Mouse (Mus musculus) heart, postnatal 25 days (tissue): Measurements from ENCODE around the gene Vwf. TPM values are rescaled to one million over a fixed set of nuclear protein-coding genes. Genes with fewer than 3 reads are reported as not detected.

ENCODE experiments used
- DNase-seq: peaks from one replicate; pipeline ENCODE4 v3.0.0; 2022; ENCODE audit warnings: low spot score
- intact Hi-C: fragments of 180-260 bp; cut with DNase I; formaldehyde crosslinking; loops from one replicate; pipeline ENCODE4 v1.15.1; 2025
- total RNA-seq, 2 experiments: library from RNA; stranded (reverse); gene quantifications; 2 replicates each; pipeline ENCODE4 v1.2.3; 2021

Vwf gene
- total RNA-seq: 100 to 1,000 TPM; 104 to 114 TPM

DNA sequence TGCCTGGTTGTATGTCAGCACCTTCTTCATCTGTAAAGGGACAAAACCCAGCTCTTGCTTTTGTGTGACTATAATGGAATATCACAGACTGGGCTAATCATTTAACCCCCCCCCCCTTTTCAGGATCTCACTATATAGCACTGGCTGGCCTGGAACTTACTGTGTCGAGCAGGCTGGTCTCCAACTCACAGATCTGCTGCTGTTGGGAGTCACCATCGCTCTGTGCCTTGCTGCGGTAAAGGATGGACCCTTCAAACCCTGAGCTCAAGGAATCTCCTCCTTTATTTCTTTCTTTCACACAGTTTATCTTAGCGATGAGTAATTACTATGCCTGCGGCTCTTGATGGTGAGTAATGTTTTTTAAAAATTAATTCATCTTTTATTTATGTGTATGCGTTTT lies at the start of gene Vwf:
Vwf (plus strand) TSS at position 301 of the 400 bp plus-strand sequence.
- no peak for DNase-seq
- intact Hi-C loops: no loop called here

GRCm38 (mm10) chr6:125498062-125498461 lies 48.5 kb upstream of the Vwf start:
- intact Hi-C loops: loop anchor here (2.0 kb wide), 3 partner anchors 71 to 103 kb away; no protein-coding TSS in a partner anchor
- no peak for DNase-seq

DNA sequence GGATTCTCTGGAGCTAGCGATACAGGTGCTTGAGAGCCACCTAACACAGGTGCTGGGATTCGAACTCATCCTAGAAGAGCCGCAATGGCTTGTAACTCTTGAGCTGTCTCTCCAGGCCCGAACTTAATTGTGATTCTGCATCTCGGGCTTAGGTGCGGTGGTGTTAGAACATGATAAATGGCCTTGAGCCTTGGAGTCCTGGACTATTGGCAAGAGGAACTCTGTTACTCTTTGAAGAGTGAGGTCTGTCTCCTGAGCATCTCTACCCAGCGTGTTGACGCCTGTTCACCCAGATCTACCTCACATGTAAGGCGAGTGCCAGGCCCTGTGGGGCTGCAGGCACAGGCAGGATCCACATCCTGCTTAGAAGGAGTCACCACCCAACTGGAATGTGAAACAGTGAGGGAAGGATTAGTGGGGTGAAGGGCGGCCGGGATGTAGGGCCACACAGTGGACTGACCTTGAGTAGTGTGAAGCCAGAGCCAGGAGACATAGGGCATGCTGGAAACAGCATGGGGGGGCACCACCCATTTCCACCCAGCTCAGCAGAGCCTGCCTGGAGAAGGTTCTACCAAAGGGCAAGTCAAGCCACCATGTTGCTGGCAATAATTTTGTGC lies 43.3 kb upstream of the Vwf start:
- DNase-seq: no peak
- intact Hi-C loops: no loop called here

GRCm38 (mm10) chr6:125504622-125505355 lies 41.8 kb upstream of the Vwf start:
- intact Hi-C loops: no loop called here
- DNase-seq: no peak

DNA sequence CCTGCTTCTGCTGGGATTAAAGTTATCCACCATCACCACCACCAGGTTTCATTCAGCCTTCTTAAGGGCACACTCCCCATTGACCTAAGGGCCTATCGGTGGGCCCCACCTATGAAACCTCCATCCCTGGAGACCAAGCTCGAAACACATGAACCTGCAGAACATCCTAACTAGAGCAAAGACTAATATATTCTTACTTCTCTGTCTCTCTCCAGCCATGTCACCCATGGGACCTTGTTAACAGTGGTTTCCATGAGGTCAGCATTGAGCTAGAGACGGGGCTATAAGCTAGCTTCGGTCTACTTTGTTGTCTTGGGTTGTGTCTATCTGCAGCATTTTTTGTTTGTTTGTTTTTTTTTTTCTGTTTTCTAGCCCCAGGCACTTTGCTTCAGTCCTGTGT lies 40.1 kb upstream of the Vwf start:
- no peak for DNase-seq
- intact Hi-C loops: no loop called here

DNA sequence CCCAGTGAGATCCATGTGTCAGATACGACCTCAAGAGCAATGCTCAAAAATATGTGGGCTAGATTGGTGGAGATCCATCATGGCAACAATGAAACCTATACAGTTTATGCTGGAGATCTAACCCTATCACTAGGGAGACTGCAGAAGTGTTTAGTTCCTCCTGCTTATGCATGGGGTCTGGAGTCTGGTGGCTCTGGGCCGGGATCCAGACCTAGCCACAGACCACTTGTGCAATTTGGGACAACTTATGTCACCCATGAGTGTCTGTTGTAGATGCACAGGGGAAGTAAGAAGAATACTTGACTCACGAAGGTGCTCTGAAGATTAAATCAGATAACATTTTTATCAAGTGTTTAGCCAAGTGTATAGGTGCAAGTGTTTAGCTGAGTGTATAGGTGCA lies 36.8 kb upstream of the Vwf start:
- intact Hi-C loops: no loop called here
- DNase-seq: no peak

- no peak for DNase-seq
- intact Hi-C loops: no loop called here
Observed at GRCm38 (mm10) chr6:125510645-125511044, 35.9 kb upstream of the Vwf start.

GRCm38 (mm10) chr6:125511196-125511595 lies 35.4 kb upstream of the Vwf start:
- no peak for DNase-seq
- intact Hi-C loops: no loop called here

- no peak for DNase-seq
- intact Hi-C loops: no loop called here
Observed at GRCm38 (mm10) chr6:125512950-125513596, 33.5 kb upstream of the Vwf start.

- intact Hi-C loops: no loop called here
- peak; percentile 58 for DNase-seq
Observed at GRCm38 (mm10) chr6:125515503-125516315, 30.9 kb upstream of the Vwf start.

GRCm38 (mm10) chr6:125521558-125522193 lies 24.9 kb upstream of the Vwf start:
- intact Hi-C loops: no loop called here
- no peak for DNase-seq

DNA sequence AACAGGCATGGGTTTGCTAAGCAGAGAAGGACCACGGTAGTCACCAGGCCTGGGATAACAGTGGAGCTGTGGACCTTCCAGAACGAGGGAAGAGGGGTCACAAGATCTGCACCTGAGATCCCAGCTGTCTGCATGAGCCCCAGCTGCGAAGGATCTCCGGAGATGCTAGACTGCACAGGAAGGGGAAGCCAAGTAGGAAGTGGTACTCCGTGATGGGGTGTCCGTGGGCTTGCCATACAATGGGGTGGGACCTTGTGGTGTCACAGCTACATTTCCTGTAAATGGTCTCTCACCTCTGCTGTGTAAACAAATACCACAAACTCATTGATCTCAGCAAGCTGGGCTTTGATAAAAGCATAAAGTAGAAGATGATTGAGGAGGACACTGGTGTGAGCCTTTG lies 22.5 kb upstream of the Vwf start:
- intact Hi-C loops: no loop called here
- no peak for DNase-seq

- DNase-seq: no peak
- intact Hi-C loops: no loop called here
Observed at GRCm38 (mm10) chr6:125526066-125526465, 20.5 kb upstream of the Vwf start.

- intact Hi-C loops: loop anchor here (2.0 kb wide), 1 partner anchor 72 kb away; no protein-coding TSS in a partner anchor
- no peak for DNase-seq
Observed at GRCm38 (mm10) chr6:125528614-125529200, 17.9 kb upstream of the Vwf start.

DNA sequence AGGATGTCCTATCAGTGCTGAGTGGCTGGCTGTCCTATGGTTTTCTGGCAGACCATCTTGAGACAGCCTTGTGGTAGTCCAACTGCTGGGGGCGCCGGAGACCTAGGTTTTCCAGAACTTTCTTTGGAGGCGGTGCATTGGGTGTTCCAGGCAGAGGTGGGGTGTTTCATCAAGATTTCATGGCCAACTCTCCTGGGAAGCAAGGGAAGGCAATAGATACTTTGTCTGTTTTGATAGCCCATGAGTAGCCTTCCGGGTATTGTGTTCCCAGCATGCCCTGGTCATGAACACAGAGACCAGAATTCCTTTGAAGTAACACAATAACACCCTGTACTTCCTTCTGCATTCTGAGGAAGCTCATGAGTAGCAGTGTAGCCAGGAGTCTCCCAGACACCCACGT lies 17.1 kb upstream of the Vwf start:
- DNase-seq: peak; percentile 62
- intact Hi-C loops: loop anchor here (2.0 kb wide), 1 partner anchor 71 kb away; no protein-coding TSS in a partner anchor

- no peak for DNase-seq
- intact Hi-C loops: no loop called here
Observed at GRCm38 (mm10) chr6:125533104-125533650, 13.4 kb upstream of the Vwf start.

- no peak for DNase-seq
- intact Hi-C loops: no loop called here
Observed at GRCm38 (mm10) chr6:125534990-125535389, 11.6 kb upstream of the Vwf start.

GRCm38 (mm10) chr6:125538469-125538868 lies 8.1 kb upstream of the Vwf start:
- intact Hi-C loops: no loop called here
- DNase-seq: no peak

- DNase-seq: no peak
- intact Hi-C loops: no loop called here
Observed at GRCm38 (mm10) chr6:125539423-125539822, 7.2 kb upstream of the Vwf start.
